Mouse (Mus musculus): Measurements from ENCODE around the gene Zfp511. TPM values are rescaled to one million over a fixed set of nuclear protein-coding genes. Genes with fewer than 3 reads are reported as not detected.

The Zfp511 gene
- 38.5 and 39.0 TPM in 2 replicates for polyA plus RNA-seq (2015; fragmentation: Nextera tagmentation; extraction: Ambion mirVana)

DNA sequence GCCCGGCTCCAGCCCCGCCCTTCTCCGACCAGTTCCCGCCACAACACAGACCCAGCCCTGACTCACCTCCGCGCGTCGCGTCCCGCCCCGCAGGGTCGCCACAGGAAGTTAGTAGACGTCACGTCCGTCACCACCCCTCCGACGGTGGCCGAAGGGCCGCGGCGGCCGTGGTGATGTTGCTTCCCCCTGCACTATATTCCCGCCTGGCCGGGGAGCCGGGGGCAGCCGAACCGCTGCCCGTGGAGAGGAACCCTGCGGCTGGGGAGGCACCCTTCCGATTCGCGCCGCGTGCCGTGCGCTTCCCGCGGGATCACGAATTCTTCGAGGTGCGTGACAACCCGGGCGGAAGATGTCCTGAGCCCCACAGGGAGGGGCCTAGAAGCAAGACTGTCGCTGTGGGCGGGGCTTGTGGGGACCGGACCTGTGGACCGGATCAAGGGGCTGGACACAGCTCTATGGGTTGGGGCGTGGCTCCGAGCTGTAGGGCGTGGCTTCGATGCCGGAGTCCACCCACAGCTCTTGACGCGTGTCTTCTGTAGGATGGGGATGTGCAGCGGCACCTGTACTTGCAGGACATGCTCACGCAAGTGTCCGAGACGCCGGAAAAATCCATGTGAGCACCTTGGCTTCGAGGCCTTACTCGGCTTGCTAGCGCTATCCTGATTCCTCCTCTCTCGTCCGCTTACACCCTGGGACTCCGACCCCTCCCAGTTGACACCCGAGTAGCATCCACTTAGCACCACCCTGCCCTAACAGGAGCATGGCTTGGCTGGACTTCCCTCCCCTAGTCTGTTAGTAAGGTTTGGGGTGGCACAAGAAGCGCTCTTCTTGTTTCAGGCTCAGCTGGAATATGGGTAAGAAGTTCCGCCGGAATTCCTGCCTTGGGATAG is at the start of gene Zfp511, which contains the start of gene Tubgcp2:
TSS of gene Zfp511 (plus strand) at position 111 of the 890 bp plus-strand sequence.
TSS of gene Tubgcp2 (minus strand) at position 389 of the 890 bp plus-strand sequence.
- H3K27me3 ChIP-seq, result no peaks in the 10 kb centered on the region
- H3K36me3 ChIP-seq, result peaks cover 42% of the 10 kb centered on the region
- peak within 1 kb of the TSS; percentile 89 for H3K9ac ChIP-seq
- no peaks in the 10 kb centered on the region for H3K9me3 ChIP-seq (replicated peaks)
- peak; percentile 96 for ATAC-seq (ENCODE audit: insufficient number of reproducible peaks, low FRiP score, low TSS enrichment, low read depth)
- H3K4me3 ChIP-seq (replicated peaks), result peak within 1 kb of the TSS; percentile 73
- peaks cover 18% of the 10 kb centered on the region for H3K4me1 ChIP-seq
- H3K4me2 ChIP-seq (replicated peaks), result peak within 1 kb of the TSS; percentile 88
- H3K27ac ChIP-seq (replicated peaks), result peak within 1 kb of the TSS; percentile 94
- WGBS, result 2% methylated on average over 68 of the region's 69 CpGs

DNA sequence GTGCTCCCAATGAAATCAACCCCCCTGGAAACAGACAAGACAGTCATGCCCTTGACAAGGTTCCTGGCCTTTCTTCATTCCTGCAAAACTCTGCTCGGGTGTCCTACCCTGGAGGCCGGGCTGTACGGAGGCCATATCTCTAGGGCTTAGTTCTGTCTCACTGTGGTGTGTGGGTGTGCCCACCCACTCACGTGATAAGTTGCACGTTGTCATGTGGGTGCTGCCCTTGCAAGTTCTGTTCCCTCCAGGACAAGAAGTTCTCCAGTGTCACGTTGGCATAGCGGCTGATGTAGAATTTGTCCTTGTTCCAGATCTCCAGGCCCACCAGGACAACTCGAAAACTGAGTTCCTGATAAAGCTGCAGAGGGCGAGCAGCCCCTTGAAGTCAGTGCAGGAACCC is 47.9 kb upstream of the Zfp511 start:
- Histone ChIP-seq H3K4me1 (no peaks in the 10 kb centered on the region), H3K4me3 (replicated peaks) (no peak overlapping the region), H3K27ac (replicated peaks) (no peak overlapping the region), H3K27me3 (no peaks in the 10 kb centered on the region), H3K4me2 (replicated peaks) (no peak overlapping the region), H3K36me3 (no peaks in the 10 kb centered on the region; the same call in 1 of the 2 replicates), H3K9me3 (replicated peaks) (no peaks in the 10 kb centered on the region), H3K9ac (no peak overlapping the region)
- no peak for ATAC-seq (ENCODE audit: insufficient number of reproducible peaks, low FRiP score, low TSS enrichment, low read depth)
- 80% methylated on average over 9 of the region's 9 CpGs for WGBS

DNA sequence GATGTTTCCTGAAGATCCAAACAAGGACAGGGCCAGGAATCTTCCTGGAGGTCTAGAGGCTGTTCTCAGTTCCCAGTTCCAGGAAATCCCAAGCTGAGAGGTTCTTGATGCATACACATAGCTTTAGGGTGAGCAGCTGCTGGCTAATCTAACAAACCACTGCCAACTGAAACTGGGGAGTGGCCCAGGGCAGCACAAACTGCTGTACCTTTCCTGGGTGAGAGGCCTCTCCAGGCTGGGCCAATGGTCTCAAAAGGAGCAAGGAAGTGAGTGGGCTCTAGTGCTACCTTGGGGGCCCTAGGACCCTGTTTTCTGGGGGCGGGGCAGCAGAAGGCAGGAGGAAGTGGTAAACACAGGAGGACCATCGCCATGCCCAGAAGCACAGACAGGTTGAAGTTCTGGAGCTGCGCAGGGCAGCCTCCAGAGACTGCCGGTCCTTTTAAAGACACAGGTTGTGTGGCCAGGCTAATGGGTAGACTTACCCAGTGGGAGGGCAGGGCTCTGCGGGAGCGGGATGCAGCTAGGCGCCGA is 45.3 kb upstream of the Zfp511 start:
- H3K27ac ChIP-seq (replicated peaks), result no peak overlapping the region
- WGBS, result 66% methylated on average over 8 of the region's 8 CpGs
- H3K36me3 ChIP-seq, result peaks cover 4% of the 10 kb centered on the region; the same call in 1 of the 2 replicates
- H3K4me3 ChIP-seq (replicated peaks), result no peak overlapping the region
- peaks cover 13% of the 10 kb centered on the region for H3K4me1 ChIP-seq
- no peaks in the 10 kb centered on the region for H3K27me3 ChIP-seq
- no peak overlapping the region for H3K4me2 ChIP-seq (replicated peaks)
- ATAC-seq (ENCODE audit: insufficient number of reproducible peaks, low FRiP score, low TSS enrichment, low read depth), result no peak
- no peaks in the 10 kb centered on the region for H3K9me3 ChIP-seq (replicated peaks)
- no peak overlapping the region for H3K9ac ChIP-seq

DNA sequence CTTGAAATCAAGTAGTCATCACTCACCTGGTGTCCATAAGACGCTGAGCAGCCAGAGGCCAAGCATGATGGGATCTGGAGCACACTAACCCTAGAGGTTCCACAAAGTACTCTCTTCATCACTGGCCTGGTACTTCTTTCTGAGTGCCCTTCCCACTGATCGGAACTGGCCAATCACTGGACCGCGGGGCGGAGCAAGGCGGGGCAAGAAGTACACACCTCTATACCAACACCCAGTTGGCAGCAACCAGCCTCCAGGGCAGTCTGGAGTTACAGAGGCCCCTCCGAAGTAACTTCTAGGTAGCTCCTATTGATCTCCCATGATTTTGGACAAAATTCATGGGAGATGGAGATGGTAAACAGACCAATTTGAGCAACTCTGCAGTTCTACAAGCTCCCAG is 43.8 kb upstream of the Zfp511 start, which contains the start of gene Adam8:
TSS of gene Adam8 (minus strand) at position 157 of the 400 bp plus-strand sequence.
- no peak for ATAC-seq (ENCODE audit: insufficient number of reproducible peaks, low FRiP score, low TSS enrichment, low read depth)
- Histone ChIP-seq H3K4me2 (replicated peaks) (no peak within 1 kb of the TSS), H3K4me3 (replicated peaks) (no peak within 1 kb of the TSS), H3K9ac (no peak within 1 kb of the TSS), H3K27me3 (no peaks in the 10 kb centered on the region), H3K36me3 (peaks cover 19% of the 10 kb centered on the region), H3K9me3 (replicated peaks) (no peaks in the 10 kb centered on the region), H3K27ac (replicated peaks) (no peak within 1 kb of the TSS), H3K4me1 (peaks cover 16% of the 10 kb centered on the region)
- 34% methylated on average over 7 of the region's 7 CpGs for WGBS

DNA sequence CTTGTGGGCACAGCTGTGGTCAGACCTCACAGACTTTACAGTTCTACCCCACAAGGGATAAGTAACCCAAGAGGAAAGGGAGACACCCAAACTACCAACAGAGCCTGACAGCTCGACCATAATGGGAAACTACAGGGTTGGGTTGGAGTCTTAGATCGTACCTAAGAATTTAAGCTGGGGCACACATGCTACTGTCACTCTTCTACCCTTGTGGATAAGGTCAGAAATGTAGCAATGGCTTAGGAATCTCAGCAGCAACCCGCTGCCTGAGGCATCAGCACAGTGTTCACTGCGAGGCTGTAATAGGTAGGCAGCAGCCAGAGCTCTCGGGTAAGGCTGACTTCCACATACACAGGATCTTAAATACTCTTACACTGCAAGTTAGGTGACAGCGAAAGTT is 42.7 kb upstream of the Zfp511 start:
- 71% methylated on average over 6 of the region's 6 CpGs for WGBS
- H3K9me3 ChIP-seq (replicated peaks), result no peaks in the 10 kb centered on the region
- peaks cover 30% of the 10 kb centered on the region for H3K36me3 ChIP-seq
- peaks cover 16% of the 10 kb centered on the region for H3K4me1 ChIP-seq
- H3K27ac ChIP-seq (replicated peaks), result no peak overlapping the region
- H3K4me3 ChIP-seq (replicated peaks), result no peak overlapping the region
- ATAC-seq (ENCODE audit: insufficient number of reproducible peaks, low FRiP score, low TSS enrichment, low read depth), result no peak
- H3K4me2 ChIP-seq (replicated peaks), result no peak overlapping the region
- no peaks in the 10 kb centered on the region for H3K27me3 ChIP-seq
- no peak overlapping the region for H3K9ac ChIP-seq

DNA sequence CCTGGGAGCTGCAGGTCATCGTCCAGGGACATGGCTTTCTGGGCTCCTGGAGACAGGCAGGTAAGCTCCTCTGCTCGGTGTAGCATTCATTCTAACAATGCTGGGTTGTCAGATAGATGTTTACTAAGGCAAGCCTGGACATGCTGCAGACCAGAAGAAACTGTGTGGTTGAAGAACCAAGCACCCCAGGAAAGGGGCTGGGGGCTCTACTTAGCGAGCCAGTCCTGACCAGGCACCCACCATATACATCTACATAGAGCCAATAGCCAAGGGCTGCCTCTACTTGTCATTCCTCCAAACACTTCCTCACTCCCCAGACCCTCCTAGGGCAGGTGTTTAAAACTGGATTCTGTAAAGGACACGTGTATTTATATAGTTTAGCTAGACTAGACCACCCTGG is 42.0 kb upstream of the Zfp511 start:
- ATAC-seq (ENCODE audit: insufficient number of reproducible peaks, low FRiP score, low TSS enrichment, low read depth), result no peak
- WGBS, result 62% methylated on average over 4 of the region's 4 CpGs

DNA sequence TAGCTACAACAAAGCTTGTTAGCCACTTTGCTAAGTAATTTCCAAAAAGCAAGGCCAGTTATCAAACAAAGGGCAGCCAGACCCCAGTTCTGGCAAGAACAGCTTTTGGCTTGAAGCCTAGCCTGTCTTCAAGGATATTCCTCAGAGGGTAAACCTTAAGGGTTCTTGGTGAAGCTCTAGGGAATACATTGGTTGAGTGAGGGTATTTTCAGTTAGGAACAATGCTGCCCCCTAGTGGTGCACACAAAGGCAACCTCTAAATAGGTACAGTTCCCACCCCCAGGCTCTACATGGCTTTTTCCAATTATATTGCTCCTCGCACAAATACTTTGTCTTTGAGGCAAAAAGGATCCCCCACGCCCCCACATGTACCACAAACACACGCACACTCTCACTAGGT is 41.5 kb upstream of the Zfp511 start:
- Histone ChIP-seq H3K27ac (replicated peaks) (no peak overlapping the region), H3K9ac (no peak overlapping the region), H3K9me3 (replicated peaks) (no peaks in the 10 kb centered on the region), H3K36me3 (peaks cover 40% of the 10 kb centered on the region), H3K4me1 (peaks cover 16% of the 10 kb centered on the region), H3K4me2 (replicated peaks) (no peak overlapping the region), H3K27me3 (no peaks in the 10 kb centered on the region), H3K4me3 (replicated peaks) (no peak overlapping the region)
- 17% methylated on average over 3 of the region's 3 CpGs for WGBS
- ATAC-seq (ENCODE audit: insufficient number of reproducible peaks, low FRiP score, low TSS enrichment, low read depth), result no peak

More for the DNA sequence above, 42.0 kb upstream of the Zfp511 start:
- Histone ChIP-seq H3K4me3 (replicated peaks) (no peak overlapping the region), H3K4me1 (peaks cover 16% of the 10 kb centered on the region), H3K36me3 (peaks cover 36% of the 10 kb centered on the region), H3K27me3 (no peaks in the 10 kb centered on the region), H3K27ac (replicated peaks) (no peak overlapping the region), H3K9ac (no peak overlapping the region), H3K9me3 (replicated peaks) (no peaks in the 10 kb centered on the region), H3K4me2 (replicated peaks) (no peak overlapping the region)

DNA sequence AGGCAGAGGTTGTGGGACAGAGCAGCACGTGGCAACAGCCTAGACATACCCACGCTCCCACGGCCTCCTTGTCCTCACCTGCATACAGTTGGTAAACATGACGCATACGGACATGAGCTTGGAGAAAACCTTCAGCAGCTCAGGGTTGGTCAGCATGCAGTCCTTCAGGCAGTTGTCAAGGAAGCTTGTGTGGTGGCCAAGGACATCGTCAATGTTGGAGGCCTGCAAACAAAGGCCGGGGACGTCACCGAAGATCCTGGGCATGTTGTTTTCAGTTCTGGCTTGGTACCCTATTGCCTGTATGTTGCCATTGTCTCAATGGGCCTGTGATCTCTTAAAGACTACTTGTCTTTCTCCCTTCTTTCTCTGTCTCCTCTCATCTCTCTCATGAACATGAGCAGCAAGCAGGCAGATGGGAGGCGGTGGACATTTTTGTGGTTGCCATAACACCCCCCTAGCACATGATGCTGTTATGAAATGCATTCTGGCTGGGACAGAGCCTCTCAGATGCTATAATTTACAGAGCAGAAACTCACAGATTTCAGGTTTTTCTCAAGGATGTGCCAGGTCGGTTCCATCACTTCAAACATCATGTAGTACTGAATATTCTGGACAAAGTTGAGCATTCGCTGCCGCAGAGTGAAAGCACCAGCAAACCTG is 37.4 kb upstream of the Zfp511 start:
- Histone ChIP-seq H3K27ac (replicated peaks) (no peak overlapping the region), H3K36me3 (peaks cover 72% of the 10 kb centered on the region), H3K9ac (no peak overlapping the region), H3K9me3 (replicated peaks) (no peaks in the 10 kb centered on the region), H3K4me1 (peaks cover 13% of the 10 kb centered on the region), H3K4me3 (replicated peaks) (no peak overlapping the region), H3K27me3 (no peaks in the 10 kb centered on the region), H3K4me2 (replicated peaks) (no peak overlapping the region)
- no peak for ATAC-seq (ENCODE audit: insufficient number of reproducible peaks, low FRiP score, low TSS enrichment, low read depth)
- WGBS, result 92% methylated on average over 13 of the region's 13 CpGs

DNA sequence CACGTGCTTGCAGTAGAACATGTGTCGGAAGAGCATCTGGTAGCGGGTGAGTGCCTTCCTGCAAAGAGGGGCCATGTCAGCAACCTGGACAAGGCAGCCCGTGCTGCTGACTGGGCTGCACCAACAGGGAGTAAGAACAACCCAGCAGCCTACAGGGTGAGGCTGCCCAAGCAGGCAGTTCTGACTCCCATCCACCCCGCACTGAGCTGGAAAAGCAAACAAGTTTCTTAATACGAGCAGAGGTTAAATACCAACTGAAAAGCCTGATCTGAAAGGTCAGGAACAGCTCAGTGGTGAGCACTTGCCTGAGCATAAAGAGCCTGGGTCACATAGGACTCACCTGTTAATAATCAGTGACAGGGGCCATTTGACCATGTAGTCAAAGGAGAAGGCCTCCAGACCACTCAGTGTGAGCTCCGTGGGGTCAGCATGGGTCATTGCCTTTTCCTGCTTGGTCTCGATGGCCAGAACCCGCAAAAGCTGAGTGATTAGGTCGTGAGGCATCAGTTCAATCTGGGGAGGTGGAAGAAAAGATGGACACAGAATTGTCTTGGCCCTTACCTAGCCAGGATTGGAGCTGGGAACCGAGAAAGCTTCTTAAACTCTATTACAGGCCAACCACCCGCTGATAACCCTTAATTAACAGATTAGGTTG is 35.0 kb upstream of the Zfp511 start:
- Histone ChIP-seq H3K27me3 (no peaks in the 10 kb centered on the region), H3K4me2 (replicated peaks) (no peak overlapping the region), H3K9me3 (replicated peaks) (no peaks in the 10 kb centered on the region), H3K36me3 (peaks cover 86% of the 10 kb centered on the region), H3K9ac (no peak overlapping the region), H3K27ac (replicated peaks) (no peak overlapping the region), H3K4me3 (replicated peaks) (no peak overlapping the region), H3K4me1 (0 out of 2 replicates have a peak, but pooled peaks cover under 1% of the 10 kb centered on the region)
- WGBS, result 54% methylated on average over 12 of the region's 12 CpGs
- no peak for ATAC-seq (ENCODE audit: insufficient number of reproducible peaks, low FRiP score, low TSS enrichment, low read depth)

DNA sequence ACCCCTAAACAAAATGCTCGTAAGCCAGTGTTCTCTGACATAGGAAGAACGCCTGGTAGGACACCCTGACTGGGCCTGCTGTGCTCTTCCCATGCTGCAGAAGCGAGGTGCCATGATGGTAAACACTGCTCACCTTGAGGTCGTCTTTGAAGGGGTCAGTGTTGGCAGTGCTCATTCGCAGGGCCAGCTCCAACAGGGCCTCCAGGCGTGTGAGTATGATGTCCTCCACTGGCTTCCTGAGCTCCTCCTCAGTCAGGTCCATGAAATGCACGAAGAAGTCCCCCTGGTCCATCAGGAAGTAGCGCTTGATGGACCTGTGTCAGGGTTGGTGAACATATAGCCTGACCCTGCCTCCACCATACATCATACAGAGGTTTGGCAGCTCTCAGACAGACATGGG is 31.5 kb upstream of the Zfp511 start:
- Histone ChIP-seq H3K4me3 (replicated peaks) (no peak overlapping the region), H3K4me2 (replicated peaks) (no peak overlapping the region), H3K9me3 (replicated peaks) (no peaks in the 10 kb centered on the region), H3K36me3 (peaks cover 74% of the 10 kb centered on the region), H3K27me3 (no peaks in the 10 kb centered on the region), H3K9ac (no peak overlapping the region), H3K27ac (replicated peaks) (no peak overlapping the region), H3K4me1 (no peaks in the 10 kb centered on the region)
- ATAC-seq (ENCODE audit: insufficient number of reproducible peaks, low FRiP score, low TSS enrichment, low read depth), result no peak
- 93% methylated on average over 8 of the region's 8 CpGs for WGBS
